Mouse (Mus musculus): ENCODE measurements around the gene Hck.

DNA sequence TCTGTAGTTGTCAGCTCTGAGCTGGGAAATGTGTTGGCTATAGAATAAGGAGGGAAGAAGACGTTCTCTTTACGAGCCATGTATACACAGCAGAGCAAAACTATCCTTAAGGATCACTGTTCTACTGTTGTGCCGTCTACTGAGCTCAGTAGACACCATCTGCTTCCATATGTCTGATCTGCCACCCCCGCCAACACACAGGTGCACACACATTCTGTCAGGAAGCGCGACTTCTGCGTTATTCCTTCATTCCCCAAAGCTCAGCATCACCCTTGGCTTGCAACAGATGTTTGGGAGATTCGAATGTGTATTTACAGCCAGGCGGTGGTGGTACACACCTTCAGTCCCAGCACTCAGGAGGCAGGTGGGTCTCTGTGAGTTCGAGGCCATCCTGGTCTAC, 21.2 kb upstream of the Hck start:
- TF ChIP-seq GATA1 (IDR thresholded peaks at IDR 0.05; ENCODE audit: borderline replicate concordance, low read length) (no peak), FLI1 (IDR thresholded peaks at IDR 0.05; ENCODE audit: low read length) (no peak)

All from megakaryocyte, embryonic 14.5 days (primary cell).